Mouse (Mus musculus) CH12.LX (cell line): ENCODE results near the gene Prdm2.

ENCODE experiments used
- BHLHE40 ChIP-seq: IDR thresholded peaks from 2 replicates; pipeline ENCODE4 v1.6.1; 2011; ENCODE audit warnings: mild to moderate bottlenecking, low read depth, low read length, improper control_type of control experiment
- CHD2 ChIP-seq: IDR thresholded peaks from 2 replicates; pipeline ENCODE4 v1.6.1; 2011; ENCODE audit warnings: low read length, improper control_type of control experiment
- CTCF ChIP-seq, 2 experiments: IDR thresholded peaks in 1 of 2; conservative IDR thresholded peaks in 1 of 2; 2 replicates each; pipeline ENCODE4 v1.5.1; 2011 to 2012; ENCODE audit warnings: low read depth in 2 of 2, low read length in 2 of 2, improper control_type of control experiment in 1 of 2, inconsistent platforms in 1 of 2, mild to moderate bottlenecking in 1 of 2, moderate library complexity in 1 of 2
- EP300 ChIP-seq: IDR thresholded peaks from 2 replicates; pipeline ENCODE4 v1.6.1; 2011; ENCODE audit warnings: low read length, improper control_type of control experiment
- ETS1 ChIP-seq: conservative IDR thresholded peaks from 2 replicates; pipeline ENCODE4 v1.6.1; 2012; ENCODE audit warnings: low read depth, mild to moderate bottlenecking, inconsistent platforms, low read length, improper control_type of control experiment, moderate library complexity
- IRF4 ChIP-seq: IDR thresholded peaks from 2 replicates; pipeline ENCODE4 v1.6.1; 2014; ENCODE audit warnings: low read depth, mild to moderate bottlenecking, inconsistent platforms, low read length, improper control_type of control experiment
- KAT2A ChIP-seq: IDR thresholded peaks from 2 replicates; pipeline ENCODE4 v1.6.1; 2012; ENCODE audit warnings: low read length, improper control_type of control experiment, inconsistent platforms; ENCODE audit not compliant: insufficient replicate concordance
- PAX5 ChIP-seq: IDR thresholded peaks from 2 replicates; pipeline ENCODE4 v1.6.1; 2012; ENCODE audit warnings: low read length, inconsistent platforms, mixed read lengths
- POLR2A ChIP-seq: IDR thresholded peaks from 2 replicates; pipeline ENCODE4 v1.6.1; 2011; ENCODE audit warnings: low read depth, mild to moderate bottlenecking, improper control_type of control experiment, low read length
- RCOR1 ChIP-seq: conservative IDR thresholded peaks from 2 replicates; pipeline ENCODE4 v1.6.1; 2012; ENCODE audit warnings: low read depth, mild to moderate bottlenecking, inconsistent platforms, low read length, improper control_type of control experiment
- TCF12 ChIP-seq: IDR thresholded peaks from 2 replicates; pipeline ENCODE4 v1.6.1; 2014; ENCODE audit warnings: low read depth, mild to moderate bottlenecking, inconsistent platforms, low read length, improper control_type of control experiment
- ZKSCAN1 ChIP-seq: IDR thresholded peaks from 2 replicates; pipeline ENCODE4 v1.6.1; 2012; ENCODE audit warnings: low read depth, inconsistent platforms, low read length, improper control_type of control experiment, borderline replicate concordance
- ZNF384 ChIP-seq: IDR thresholded peaks from 2 replicates; pipeline ENCODE4 v1.6.1; 2012; ENCODE audit warnings: low read depth, low read length, improper control_type of control experiment, inconsistent platforms

DNA sequence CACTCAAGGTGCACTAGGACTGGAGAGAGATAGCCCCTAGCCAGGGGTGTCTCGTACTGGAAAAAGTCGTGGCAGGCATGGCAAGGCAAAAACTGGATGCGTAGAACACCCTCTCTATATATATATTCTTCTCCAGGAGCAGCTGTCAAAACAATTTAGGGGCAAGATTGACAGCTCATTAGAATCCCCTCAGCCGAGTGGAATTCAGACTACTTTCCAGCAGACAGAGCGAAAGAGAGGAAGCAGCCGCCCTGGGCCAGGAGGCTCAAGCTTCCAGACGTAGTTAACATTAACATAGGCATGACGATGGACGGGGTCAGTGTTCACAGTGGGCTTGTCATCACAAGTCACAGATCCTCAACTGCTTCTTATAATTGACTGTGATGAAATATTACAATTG lies 13.1 kb upstream of the Prdm2 start:
- no peak for TF ChIP-seq ETS1
- TF ChIP-seq CTCF (conservative IDR thresholded peaks at IDR 0.05 in 1 of 2, IDR thresholded peaks at IDR 0.05 in 1 of 2; ENCODE audit: low read depth in 2 of 2, low read length in 2 of 2): no peak
- TF ChIP-seq TCF12: no peak
- no peak for TF ChIP-seq EP300
- no peak for TF ChIP-seq CHD2
- no peak for TF ChIP-seq KAT2A
- no peak for TF ChIP-seq PAX5
- TF ChIP-seq POLR2A: no peak
- TF ChIP-seq RCOR1: no peak
- no peak for TF ChIP-seq ZKSCAN1
- no peak for TF ChIP-seq BHLHE40
- TF ChIP-seq IRF4: no peak
- TF ChIP-seq ZNF384: no peak
